Mouse (Mus musculus) embryonic fibroblast, embryonic 13.5 days (primary cell): Measurements from ENCODE around the gene Timm8a2.

Experiments
- CTCF ChIP-seq: IDR thresholded peaks from 2 replicates; pipeline ENCODE4 v1.5.1; 2011; ENCODE audit warnings: mild to moderate bottlenecking, control low read depth, low read length, moderate library complexity, borderline replicate concordance; ENCODE audit not compliant: insufficient read depth
- POLR2A ChIP-seq: IDR thresholded peaks from 2 replicates; pipeline ENCODE4 v1.6.1; 2011; ENCODE audit warnings: low read depth, mild to moderate bottlenecking, control low read depth, low read length, moderate library complexity

- no peak for TF ChIP-seq POLR2A
- no peak for TF ChIP-seq CTCF
Measured at GRCm38 (mm10) chr14:122075485-122076200, 41.2 kb downstream of the Timm8a2 start.
